Mouse (Mus musculus) bone marrow, adult 2 months (tissue): ENCODE data around the gene Mical3.

Source experiments
- CTCF ChIP-seq: fragments of 200-500 bp; IDR thresholded peaks from 2 replicates; pipeline ENCODE4 v1.5.1; 2011; ENCODE audit warnings: low read length, control low read depth; ENCODE audit not compliant: control insufficient read depth, insufficient read depth
- POLR2A ChIP-seq: fragments of 200-500 bp; IDR thresholded peaks from 2 replicates; pipeline ENCODE4 v1.6.1; 2011; ENCODE audit warnings: low read depth, mild to moderate bottlenecking, control low read depth, low read length, borderline replicate concordance; ENCODE audit not compliant: control insufficient read depth

DNA sequence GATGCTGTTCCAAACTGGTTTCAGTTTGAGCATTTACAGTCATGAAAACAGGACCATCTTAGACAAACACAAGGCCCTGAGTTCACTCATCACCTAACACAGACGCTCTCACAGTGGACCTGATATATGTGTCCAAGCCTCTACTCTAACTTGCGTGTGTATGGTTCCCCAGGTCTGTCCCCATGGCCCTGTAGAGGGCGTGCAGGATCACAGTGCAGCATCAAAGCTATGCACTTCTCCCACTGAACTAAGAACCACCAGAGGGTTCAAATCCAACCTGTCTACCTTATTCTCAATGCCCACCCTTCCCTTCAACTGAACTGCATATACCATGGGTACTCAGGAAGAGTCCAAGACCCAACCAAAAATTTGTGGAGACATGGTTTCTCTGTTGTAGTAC, 91.1 kb downstream of the Mical3 start:
- TF ChIP-seq CTCF (no peak), POLR2A (no peak)
